Mouse (Mus musculus) stomach, postnatal 0 days (tissue): ENCODE measurements around the gene Mgat1.

Source experiments
- CTCF ChIP-seq: IDR thresholded peaks from 2 replicates; pipeline ENCODE4 v1.5.1; 2016; ENCODE audit warnings: antibody characterized with exemption, low read depth, mild to moderate bottlenecking, moderate library complexity
- EP300 ChIP-seq: optimal IDR thresholded peaks from 2 replicates; pipeline ENCODE3; 2016; ENCODE audit warnings: antibody characterized with exemption

DNA sequence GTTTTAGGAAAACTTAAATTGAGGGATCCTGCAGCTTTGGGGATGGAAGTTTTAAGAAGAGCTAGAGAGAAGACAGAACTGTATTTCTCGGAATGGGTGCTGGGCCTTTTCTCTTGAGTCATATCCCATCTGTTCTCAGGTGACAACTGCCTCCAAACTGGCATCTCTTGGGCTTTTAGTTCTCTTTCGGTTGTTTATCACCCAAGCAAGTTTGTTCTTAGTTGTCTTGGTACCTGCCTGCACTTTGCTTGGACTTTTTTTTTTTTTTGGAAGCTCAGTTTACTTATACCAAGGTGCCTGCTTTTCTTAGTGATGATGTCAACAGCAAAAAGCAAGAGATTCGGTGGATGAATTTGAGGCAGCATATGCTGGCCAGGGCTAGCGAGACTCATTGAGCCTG is 2.5 kb downstream of the Mgat1 start:
- TF ChIP-seq CTCF (no peak), EP300 (no peak)
